Mouse (Mus musculus) hindbrain, embryonic 16.5 days (tissue): ENCODE results near the gene Psmd1. TPM values are rescaled to one million over a fixed set of nuclear protein-coding genes. Genes with fewer than 3 reads are reported as not detected.

ENCODE experiments used
- polyA plus RNA-seq: library from polyadenylated mRNA; unstranded; fragments of >200 nt; fragmentation: Nextera tagmentation; extraction: Ambion mirVana; gene quantifications from 2 replicates; pipeline ENCODE4 v1.2.1, GENCODE M21; 2015

The Psmd1 gene
- polyA plus RNA-seq, 1 experiment from 2014 or later = 193 TPM

Other genes with a start within 250 kb of the Psmd1 start
- gene Itm2c, start 170.1 kb upstream of the Psmd1 start, polyA plus RNA-seq = 223 and 225 TPM in 2 replicates
- gene 4933407L21Rik, start 135.9 kb upstream of the Psmd1 start, polyA plus RNA-seq = 7.5 and 9.5 TPM in 2 replicates
- 0.21 TPM in 2 replicates for gene Gpr55, start 103.4 kb upstream of the Psmd1 start, polyA plus RNA-seq
- 0.56 and 0.89 TPM in 2 replicates for gene Spata3, start 47.6 kb upstream of the Psmd1 start, polyA plus RNA-seq
- 11.6 and 12.4 TPM in 2 replicates for gene 2810459M11Rik, start 18.5 kb upstream of the Psmd1 start, polyA plus RNA-seq
- 0.14 and 0.50 TPM in 2 replicates for gene Htr2b, start 47.6 kb downstream of the Psmd1 start, polyA plus RNA-seq
- gene Gm21972, start 69.2 kb downstream of the Psmd1 start, polyA plus RNA-seq = 0.37 and 0.56 TPM in 2 replicates
- 34.5 and 36.9 TPM in 2 replicates for gene Armc9, start 90.4 kb downstream of the Psmd1 start, polyA plus RNA-seq
- 9.9 and 10.6 TPM in 2 replicates for gene B3gnt7, start 238.4 kb downstream of the Psmd1 start, polyA plus RNA-seq